ENCODE assay signal across 26 mouse cellular contexts in genomic region chr3:81304017-81304791, GRCm38 (mm10).
"Had no signal": no experiment of that assay in that cellular context is flagged by ENCODE, and none has a peak within 500 bp of the region (broad histone marks: within the 10 kb centered on the region; RNA-seq: fewer than 3 reads in every experiment).

No protein-coding gene starts in this region.

- H3K4me1 ChIP-seq: heart, embryonic 13.5 days; heart, embryonic 15.5 days; hindbrain, embryonic 13.5 days; hindbrain, embryonic 15.5 days; kidney, embryonic 15.5 days; limb, embryonic 13.5 days; liver, embryonic 13.5 days had no signal

- H3K9me3 ChIP-seq: heart, embryonic 13.5 days; heart, embryonic 15.5 days; hindbrain, embryonic 13.5 days; hindbrain, embryonic 15.5 days; kidney, embryonic 15.5 days; limb, embryonic 13.5 days; liver, embryonic 13.5 days had no signal

- DNase-seq: gastrocnemius, postnatal 14 days; gastrocnemius, postnatal 36 days; heart, adult 11 months; heart, adult 2 months; heart, postnatal 14 days; heart, postnatal 36 days; kidney, adult 11 months; kidney, adult 2 months; kidney, adult 9 months; kidney, postnatal 14 days; kidney, postnatal 36 days; liver; liver, embryonic 13.5 days had no signal

- H3K4me3 ChIP-seq: heart, adult 2 months; heart, embryonic 13.5 days; heart, embryonic 15.5 days; hindbrain, embryonic 13.5 days; hindbrain, embryonic 15.5 days; kidney, embryonic 15.5 days; layer of hippocampus, adult 2 months; left cerebral cortex, adult 2 months; limb, embryonic 13.5 days; liver, embryonic 13.5 days had no signal

- H3K4me2 ChIP-seq: heart, embryonic 11.5 days; heart, embryonic 13.5 days; heart, embryonic 15.5 days; hindbrain, embryonic 13.5 days; hindbrain, embryonic 15.5 days; kidney, embryonic 15.5 days; limb, embryonic 13.5 days; liver, embryonic 11.5 days; liver, embryonic 13.5 days had no signal

- H3K36me3 ChIP-seq: heart, embryonic 13.5 days; heart, embryonic 15.5 days; hindbrain, embryonic 13.5 days; hindbrain, embryonic 15.5 days; kidney, embryonic 15.5 days; limb, embryonic 13.5 days; liver, embryonic 13.5 days had no signal

- H3K27ac ChIP-seq: heart, adult 2 months; heart, embryonic 13.5 days; heart, embryonic 15.5 days; hindbrain, embryonic 13.5 days; hindbrain, embryonic 15.5 days; hindbrain, postnatal 0 days; kidney, embryonic 15.5 days; kidney, postnatal 0 days; layer of hippocampus, adult 2 months; left cerebral cortex, adult 2 months; limb, embryonic 13.5 days; liver, embryonic 13.5 days had no signal

- ATAC-seq: hindbrain, postnatal 0 days; intestine, embryonic 16.5 days had no signal

- H3K9ac ChIP-seq: heart, embryonic 13.5 days; heart, embryonic 15.5 days; hindbrain, embryonic 13.5 days; hindbrain, embryonic 15.5 days; kidney, embryonic 15.5 days; limb, embryonic 13.5 days; liver, embryonic 13.5 days had no signal

- H3K27me3 ChIP-seq: heart, embryonic 13.5 days; heart, embryonic 15.5 days; hindbrain, embryonic 13.5 days; hindbrain, embryonic 15.5 days; kidney, embryonic 15.5 days; limb, embryonic 13.5 days; liver, embryonic 13.5 days had no signal
